In genomic region chr2:118463480-118463879, GRCm38 (mm10) we compare ENCODE assay signal across 20 mouse cellular contexts. TPM values are rescaled to one million over a fixed set of nuclear protein-coding genes. Genes with fewer than 3 reads are reported as not detected.
A peak's percentile ranks its signal among the peaks of the same experiment; 100 is the strongest.
DNase-seq lines count a peak whose midpoint lies in the region; ATAC-seq lines count a peak whose summit lies in the region.
"Had no signal": no experiment of that assay in that cellular context is flagged by ENCODE, and none has a peak within 500 bp of the region (broad histone marks: within the 10 kb centered on the region; RNA-seq: fewer than 3 reads in every experiment).

No protein-coding gene starts in this region.

- H3K4me2 ChIP-seq in embryonic facial prominence, embryonic 14.5 days (ENCODE audit: low read depth, low read length) = no peak overlapping the region
- H3K4me2 ChIP-seq: embryonic facial prominence, embryonic 13.5 days; forebrain, embryonic 13.5 days; forebrain, embryonic 15.5 days had no signal

- DNase-seq in frontal cortex, postnatal 10 days (ENCODE audit: low spot score in 2 of 2) = no peak
- peak; percentile 36 for DNase-seq in right cerebral cortex, adult 18-20 months
- no peak for DNase-seq in right cerebral cortex, postnatal 36 days (ENCODE audit: low spot score in 2 of 2)
- peak; percentile 20 for DNase-seq in embryonic facial prominence, embryonic 14.5 days (ENCODE audit: low spot score)
- DNase-seq in thymus, postnatal 25 days = no peak
- DNase-seq: adrenal gland, adult 8-10 months; adrenal gland, postnatal 14 days; adrenal gland, postnatal 36 days; cerebellum, adult 11 months; cerebellum, adult 18-20 months; cerebellum, adult 8-10 months; cerebellum, adult 9-11 months; cerebellum, postnatal 14 days; cerebellum, postnatal 36 days; embryo, embryonic 11 days; forebrain, postnatal 0 days had no signal

- peak; percentile 61 for ATAC-seq in frontal cortex, adult (ENCODE audit: low TSS enrichment)
- ATAC-seq in embryonic facial prominence, embryonic 14.5 days (ENCODE audit: low read depth) = no peak
- ATAC-seq: forebrain, embryonic 13.5 days; forebrain, embryonic 15.5 days; forebrain, postnatal 0 days had no signal

- no peaks in the 10 kb centered on the region for H3K9me3 ChIP-seq in embryonic facial prominence, embryonic 14.5 days (ENCODE audit: control insufficient read depth, low read length)
- H3K9me3 ChIP-seq: embryonic facial prominence, embryonic 13.5 days; forebrain, embryonic 13.5 days; forebrain, embryonic 15.5 days had no signal

- no peaks in the 10 kb centered on the region for H3K27me3 ChIP-seq in embryonic facial prominence, embryonic 14.5 days (replicated peaks; ENCODE audit: control insufficient read depth, insufficient read depth, low read length)
- H3K27me3 ChIP-seq: embryonic facial prominence, embryonic 13.5 days; forebrain, embryonic 13.5 days; forebrain, embryonic 15.5 days had no signal

- H3K9ac ChIP-seq in embryonic facial prominence, embryonic 14.5 days (ENCODE audit: low read depth, low read length) = no peak overlapping the region; the same call in 1 of the 2 replicates
- H3K9ac ChIP-seq: embryonic facial prominence, embryonic 13.5 days; forebrain, embryonic 13.5 days; forebrain, embryonic 15.5 days; forebrain, postnatal 0 days had no signal

- 44% methylated on average over 5 of the region's 5 CpGs for WGBS in embryonic facial prominence, embryonic 14.5 days

- H3K36me3 ChIP-seq in embryonic facial prominence, embryonic 14.5 days (ENCODE audit: control insufficient read depth, insufficient read depth, low read length) = peaks cover 70% of the 10 kb centered on the region

- H3K4me1 ChIP-seq in embryonic facial prominence, embryonic 14.5 days (ENCODE audit: control insufficient read depth, insufficient read depth, low read length) = peaks cover 10% of the 10 kb centered on the region; the same call in 1 of the 2 replicates
- H3K4me1 ChIP-seq: forebrain, embryonic 13.5 days; forebrain, embryonic 15.5 days had no signal

- H3K4me3 ChIP-seq in embryonic facial prominence, embryonic 14.5 days (ENCODE audit: low read depth, low read length) = no peak overlapping the region
- H3K4me3 ChIP-seq: embryonic facial prominence, embryonic 13.5 days; forebrain, embryonic 13.5 days; forebrain, embryonic 15.5 days had no signal

- no peak overlapping the region for H3K27ac ChIP-seq in embryonic facial prominence, embryonic 14.5 days (replicated peaks; ENCODE audit: low read depth, low read length)
- H3K27ac ChIP-seq: embryonic facial prominence, embryonic 13.5 days; forebrain, embryonic 13.5 days; forebrain, embryonic 15.5 days had no signal

RNA-seq across cellular contexts. Expression of gene Srp14, which starts 16.0 kb away (rescaled TPM):
- polyA plus RNA-seq in embryonic facial prominence, embryonic 14.5 days (2014; fragmentation: Nextera tagmentation; extraction: Ambion mirVana) = 237 and 260 TPM in 2 replicates

Comparison
In these comparisons a context has a peak if more than half of its experiments do, and no peak if none do; other contexts are left out.
1. DNase-seq: peak in right cerebral cortex, adult 18-20 months (single experiment) and embryonic facial prominence, embryonic 14.5 days (single experiment); none in frontal cortex, postnatal 10 days (0 of 2), right cerebral cortex, postnatal 36 days (0 of 2) and thymus, postnatal 25 days (single experiment).